Mouse (Mus musculus): ENCODE data around the gene Myh14.

The Myh14 gene

GRCm38 (mm10) chr7:44600691-44601262, 69.9 kb downstream of the Myh14 start:
- 84% methylated on average over 10 of the region's 10 CpGs for WGBS

DNA sequence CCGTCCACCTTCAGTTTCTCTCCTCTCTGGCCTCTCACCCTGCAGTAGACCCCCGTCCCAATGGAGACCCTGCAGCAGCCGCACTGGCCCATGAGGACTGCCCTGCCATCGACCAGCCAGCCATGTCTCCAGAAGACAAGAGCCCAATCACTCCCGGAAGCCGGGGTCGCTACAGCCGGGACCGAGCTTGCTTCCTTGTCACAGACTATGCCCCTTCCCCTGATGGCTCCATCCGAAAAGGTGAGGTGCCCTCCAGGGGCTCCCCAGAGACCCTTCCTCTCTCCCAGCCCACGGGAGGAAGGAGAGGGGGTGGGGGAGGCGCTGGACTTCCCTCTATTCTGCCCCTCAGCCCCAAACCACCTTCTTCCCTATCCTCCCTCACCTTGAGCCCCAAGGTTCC, 72.3 kb downstream of the Myh14 start:
- WGBS = 84% methylated on average over 12 of the region's 12 CpGs

- 84% methylated on average over 4 of the region's 4 CpGs for WGBS
Observed at GRCm38 (mm10) chr7:44597666-44598065, 73.0 kb downstream of the Myh14 start.

GRCm38 (mm10) chr7:44596996-44597538, 73.6 kb downstream of the Myh14 start:
- 82% methylated on average over 5 of the region's 5 CpGs for WGBS

- 94% methylated on average over 6 of the region's 6 CpGs for WGBS
Observed at GRCm38 (mm10) chr7:44596051-44596450, 74.6 kb downstream of the Myh14 start.

DNA sequence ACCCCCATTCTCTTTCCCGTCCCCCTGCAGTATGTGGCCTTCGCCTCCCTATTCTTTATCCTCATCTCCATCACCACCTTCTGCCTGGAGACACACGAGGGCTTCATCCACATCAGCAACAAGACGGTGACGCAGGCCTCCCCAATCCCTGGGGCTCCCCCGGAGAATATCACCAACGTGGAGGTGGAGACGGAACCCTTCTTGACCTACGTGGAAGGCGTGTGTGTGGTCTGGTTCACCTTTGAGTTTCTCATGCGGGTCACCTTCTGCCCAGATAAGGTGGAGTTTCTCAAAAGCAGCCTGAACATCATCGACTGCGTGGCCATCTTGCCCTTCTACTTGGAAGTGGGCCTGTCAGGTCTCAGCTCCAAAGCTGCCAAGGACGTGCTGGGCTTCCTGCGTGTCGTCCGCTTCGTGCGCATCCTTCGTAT, 75.5 kb downstream of the Myh14 start:
- 93% methylated on average over 20 of the region's 20 CpGs for WGBS

GRCm38 (mm10) chr7:44594291-44594690, 76.4 kb downstream of the Myh14 start:
- WGBS = 22% methylated on average over 6 of the region's 6 CpGs

DNA sequence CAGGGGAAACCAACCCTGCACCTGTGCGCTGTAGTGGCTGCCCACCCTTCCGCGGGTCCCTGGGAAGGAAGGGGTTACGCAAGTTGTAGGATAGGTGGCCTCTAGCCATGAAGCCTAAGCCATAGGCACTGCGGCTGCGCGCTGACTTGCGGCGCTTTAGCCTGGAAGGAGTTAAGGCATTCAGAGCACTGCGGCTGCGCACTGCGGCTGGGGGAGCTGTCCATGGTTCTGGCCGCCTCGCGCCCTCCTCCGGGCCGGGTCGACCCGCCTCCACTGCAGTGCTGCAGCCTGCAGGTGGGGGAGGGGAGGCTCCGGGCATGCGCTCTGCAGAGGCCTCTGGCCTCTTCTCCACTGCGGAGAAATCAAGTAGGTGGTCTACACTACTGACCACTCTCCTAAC, 76.9 kb downstream of the Myh14 start:
- 2% methylated on average over 22 of the region's 22 CpGs for WGBS

DNA sequence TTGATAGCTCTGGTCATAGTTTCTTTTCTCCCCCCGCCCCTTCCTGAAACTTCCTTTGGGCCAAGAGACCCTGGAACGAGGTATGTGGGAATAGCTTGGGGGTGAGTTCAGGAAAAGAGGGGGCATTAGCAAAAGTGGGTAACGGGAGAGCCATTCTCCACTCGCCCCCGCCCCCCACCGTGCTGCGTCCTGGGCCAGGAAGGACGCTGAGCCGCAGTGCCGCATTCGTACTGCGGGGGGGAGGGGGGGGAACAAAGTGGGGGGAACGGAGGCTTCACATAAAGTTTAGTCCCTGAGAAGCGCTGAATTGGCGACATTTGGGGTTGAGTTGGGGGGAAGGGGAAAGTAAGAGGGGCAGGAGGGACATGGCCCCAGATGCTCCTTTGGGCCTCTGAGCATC, 77.6 kb downstream of the Myh14 start:
- WGBS = 3% methylated on average over 15 of the region's 15 CpGs

DNA sequence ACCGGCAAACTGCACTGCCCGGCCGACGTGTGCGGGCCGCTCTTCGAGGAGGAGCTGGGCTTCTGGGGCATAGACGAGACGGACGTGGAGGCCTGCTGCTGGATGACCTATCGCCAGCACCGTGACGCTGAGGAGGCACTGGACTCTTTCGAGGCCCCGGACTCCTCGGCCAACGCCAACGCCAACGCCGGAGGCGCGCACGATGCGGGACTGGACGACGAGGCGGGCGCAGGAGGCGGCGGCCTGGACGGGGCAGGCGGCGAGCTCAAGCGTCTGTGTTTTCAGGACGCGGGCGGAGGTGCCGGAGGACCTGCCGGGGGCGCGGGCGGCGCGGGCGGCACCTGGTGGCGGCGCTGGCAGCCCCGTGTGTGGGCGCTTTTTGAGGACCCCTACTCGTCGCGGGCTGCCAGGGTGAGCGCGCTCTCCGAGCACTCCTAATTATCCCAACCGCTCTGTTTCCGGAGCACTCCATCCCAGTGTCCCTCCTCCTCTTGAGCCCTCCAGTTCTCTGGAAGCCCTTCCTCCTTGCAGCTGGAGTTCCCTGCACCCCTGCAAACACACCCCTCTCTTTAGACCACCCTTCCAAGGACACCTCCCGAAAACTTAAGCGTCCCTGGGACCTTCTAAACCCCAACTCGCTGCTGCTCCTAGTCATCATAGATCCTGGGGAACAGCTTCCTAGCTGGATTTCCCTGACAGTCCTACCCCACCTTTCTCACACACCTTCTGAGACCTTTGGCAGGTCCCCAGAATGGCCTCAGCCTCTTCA, 79.1 kb downstream of the Myh14 start:
- 1% methylated on average over 59 of the region's 60 CpGs for WGBS

DNA sequence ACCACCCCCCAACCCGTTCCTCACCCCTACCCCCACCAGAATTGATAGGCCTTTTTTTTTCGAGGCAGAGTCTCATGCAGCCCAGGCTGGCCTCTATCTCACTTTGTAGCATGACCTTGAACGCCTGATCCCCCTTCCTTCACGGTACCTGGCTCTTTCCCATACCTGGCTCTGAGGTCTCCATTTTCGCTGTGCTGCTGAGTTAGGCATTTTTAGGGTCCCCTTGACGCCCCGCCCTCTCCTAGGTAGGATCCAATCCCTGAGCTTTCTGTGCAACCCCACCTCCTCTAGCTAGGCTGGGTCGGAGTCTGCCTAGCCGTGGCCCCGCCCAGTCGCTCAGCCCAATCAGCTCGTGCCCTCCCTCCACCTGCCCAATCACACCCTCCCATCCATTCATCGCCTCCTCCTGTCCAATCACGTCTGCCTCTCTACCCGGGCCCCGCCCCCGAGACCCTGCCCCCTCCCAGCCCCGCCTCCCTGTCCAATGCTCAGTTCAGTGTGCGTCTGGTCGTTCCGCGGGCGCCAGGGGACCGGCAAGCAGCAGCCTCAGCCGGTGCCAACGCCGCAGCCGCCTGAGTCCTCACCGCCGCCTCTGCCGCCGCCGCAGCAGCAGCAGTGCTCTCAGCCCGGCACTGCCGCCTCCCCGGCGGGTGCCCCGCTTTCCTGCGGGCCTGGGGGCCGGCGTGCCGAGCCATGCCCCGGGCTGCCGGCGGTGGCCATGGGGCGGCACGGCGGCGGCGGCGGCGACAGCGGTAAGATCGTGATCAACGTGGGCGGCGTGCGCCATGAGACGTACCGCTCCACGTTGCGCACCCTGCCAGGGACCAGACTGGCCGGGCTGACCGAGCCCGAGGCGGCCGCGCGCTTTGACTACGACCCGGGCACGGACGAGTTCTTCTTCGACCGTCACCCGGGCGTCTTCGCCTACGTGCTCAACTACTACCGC, 80.0 kb downstream of the Myh14 start, which contains the start of gene Kcnc3:
Gene Kcnc3 (plus strand): TSS at position 263 of the 946 bp plus-strand sequence.
- under 1% methylated on average over 79 of the region's 80 CpGs for WGBS

DNA sequence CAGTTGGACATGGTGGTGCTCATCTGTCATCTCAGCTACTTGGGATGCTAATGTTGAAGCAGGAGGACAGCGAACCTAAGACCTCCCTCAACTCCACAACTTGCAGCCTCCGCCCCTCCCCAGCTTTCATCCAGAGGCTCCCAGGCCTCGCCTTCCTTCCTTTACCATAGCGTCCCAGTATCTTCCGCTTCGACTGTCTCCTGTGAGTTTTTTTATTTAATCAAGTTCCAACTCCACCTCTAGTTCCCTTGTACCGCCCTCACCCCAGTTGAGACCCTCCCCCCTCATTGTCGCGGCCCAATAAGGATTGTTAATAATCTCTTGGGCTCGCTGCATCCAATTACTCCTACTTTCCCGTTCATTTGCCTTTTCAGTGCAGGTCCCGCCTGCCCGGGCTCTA, 80.7 kb downstream of the Myh14 start:
- 5% methylated on average over 13 of the region's 13 CpGs for WGBS

GRCm38 (mm10) chr7:44589149-44589548, 81.5 kb downstream of the Myh14 start:
- WGBS = 1% methylated on average over 33 of the region's 33 CpGs

DNA sequence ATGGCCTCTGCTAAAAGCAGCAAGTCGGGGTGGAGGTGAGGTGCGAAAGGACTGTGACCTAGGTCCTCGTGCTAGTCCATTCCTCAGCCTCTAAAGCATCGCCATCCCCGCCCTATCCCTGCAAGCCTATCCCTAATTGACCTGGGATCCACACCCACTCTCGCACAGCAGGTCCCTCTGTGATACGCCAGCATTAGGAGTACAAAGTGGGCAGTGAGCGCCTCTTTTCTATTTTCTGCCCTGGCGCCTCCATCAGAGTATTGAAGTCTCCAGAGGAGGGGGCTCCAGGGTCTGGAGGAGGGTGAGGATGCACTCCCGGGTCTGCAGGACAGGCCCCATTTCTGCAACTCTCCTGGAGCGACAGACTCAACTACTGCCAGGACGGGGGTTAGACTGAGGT, 82.3 kb downstream of the Myh14 start:
- WGBS = 12% methylated on average over 12 of the region's 12 CpGs

GRCm38 (mm10) chr7:44587676-44588075, 83.0 kb downstream of the Myh14 start:
- WGBS = 24% methylated on average over 6 of the region's 6 CpGs

- 1% methylated on average over 18 of the region's 18 CpGs for WGBS
Observed at GRCm38 (mm10) chr7:44586930-44587329, 83.7 kb downstream of the Myh14 start.

- WGBS = 11% methylated on average over 19 of the region's 19 CpGs
Observed at GRCm38 (mm10) chr7:44586518-44586917, 84.1 kb downstream of the Myh14 start.

DNA sequence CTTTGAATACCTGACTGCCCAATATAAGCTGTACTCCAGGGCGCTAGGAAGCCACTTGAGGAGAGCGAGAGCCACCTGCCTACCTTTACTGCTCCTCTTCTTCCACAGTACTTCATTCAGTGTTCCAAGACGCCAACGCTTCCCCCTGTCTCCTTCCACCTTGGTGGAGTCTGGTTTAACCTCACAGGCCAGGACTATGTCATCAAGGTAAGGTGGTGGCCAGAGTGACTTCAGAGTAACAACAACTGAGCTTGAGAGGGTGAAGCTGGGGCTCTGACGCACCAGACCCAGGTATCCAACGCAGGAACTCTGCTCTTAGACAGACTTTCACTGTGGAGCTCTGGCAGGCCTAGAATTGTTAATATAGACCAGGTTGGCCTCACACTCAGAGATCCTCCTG, 85.0 kb downstream of the Myh14 start:
- 95% methylated on average over 6 of the region's 6 CpGs for WGBS

- 91% methylated on average over 6 of the region's 6 CpGs for WGBS
Observed at GRCm38 (mm10) chr7:44584921-44585320, 85.7 kb downstream of the Myh14 start.

DNA sequence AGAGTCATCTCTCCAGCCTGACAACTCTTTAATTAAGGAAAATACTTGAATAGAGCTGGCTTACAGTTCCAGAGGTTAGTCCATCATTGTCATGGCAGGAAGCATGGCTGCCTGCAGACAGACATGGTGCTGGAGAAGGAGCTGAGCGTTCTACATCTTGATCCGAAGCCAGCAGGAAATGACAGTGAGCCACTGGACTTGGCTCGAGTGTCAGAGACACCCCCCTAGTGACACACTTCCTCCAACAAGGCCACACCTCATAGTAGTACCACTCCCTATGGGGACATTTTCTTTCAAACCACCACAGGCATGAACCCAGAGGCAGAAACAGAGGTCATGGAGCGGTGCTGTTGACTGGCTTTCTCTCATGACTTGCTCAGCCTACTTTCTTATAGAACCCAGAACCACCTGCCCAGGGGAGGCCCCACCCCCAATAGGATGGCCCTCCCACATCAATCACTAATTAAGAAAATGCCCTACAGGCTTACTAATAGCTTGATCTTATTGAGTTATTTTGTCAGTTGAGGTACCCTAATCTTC, 86.3 kb downstream of the Myh14 start:
- 73% methylated on average over 4 of the region's 4 CpGs for WGBS

DNA sequence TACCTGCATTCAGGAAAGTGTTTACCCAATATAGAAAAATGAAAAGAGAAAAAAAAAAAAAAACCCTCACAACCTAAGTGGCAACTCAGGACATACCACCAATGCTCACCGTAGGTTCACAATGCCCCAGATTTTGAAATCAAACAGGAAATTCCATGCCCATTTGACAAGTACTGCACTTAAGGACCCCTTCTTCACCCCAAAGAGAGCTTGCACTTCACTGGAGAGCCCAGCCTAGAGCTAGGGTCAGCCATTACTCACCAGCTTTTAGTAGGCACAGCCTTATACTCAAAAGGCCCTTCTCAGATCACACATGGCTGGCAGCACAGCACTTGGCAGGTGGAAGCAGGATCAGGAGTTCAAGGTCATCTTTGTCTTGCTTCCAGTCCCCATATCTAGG, 87.5 kb downstream of the Myh14 start:
- 87% methylated on average over 1 of the region's 1 CpGs for WGBS

DNA sequence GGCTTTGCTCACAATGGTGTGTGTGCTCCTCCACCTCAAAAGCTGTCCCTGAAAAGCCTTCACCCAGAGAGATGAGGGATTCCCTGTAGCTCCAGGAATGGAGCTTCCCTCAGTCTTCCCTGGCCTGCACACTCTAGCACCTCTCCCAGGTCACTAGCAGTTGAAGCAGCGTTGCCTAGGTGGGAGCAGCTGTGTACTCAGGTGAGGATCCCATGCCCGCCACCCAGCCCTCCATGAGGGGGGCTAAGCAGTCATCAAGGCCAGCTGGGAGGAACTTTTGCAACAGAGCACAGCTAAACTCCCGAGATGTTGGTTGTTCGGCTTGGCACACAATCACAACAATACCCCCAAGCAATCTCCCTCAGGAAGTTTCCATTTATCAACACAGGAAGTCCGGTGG, 87.9 kb downstream of the Myh14 start:
- 70% methylated on average over 5 of the region's 5 CpGs for WGBS

All from cerebral cortex, adult 2 months (tissue).